Mouse (Mus musculus): ENCODE results near the gene Gm49425.
"Not testable (repeated sequence)": the region's sequence is repeated elsewhere in the genome, so short reads cannot be mapped to it uniquely, and the experiment has no call there.

Gm49425 gene

DNA sequence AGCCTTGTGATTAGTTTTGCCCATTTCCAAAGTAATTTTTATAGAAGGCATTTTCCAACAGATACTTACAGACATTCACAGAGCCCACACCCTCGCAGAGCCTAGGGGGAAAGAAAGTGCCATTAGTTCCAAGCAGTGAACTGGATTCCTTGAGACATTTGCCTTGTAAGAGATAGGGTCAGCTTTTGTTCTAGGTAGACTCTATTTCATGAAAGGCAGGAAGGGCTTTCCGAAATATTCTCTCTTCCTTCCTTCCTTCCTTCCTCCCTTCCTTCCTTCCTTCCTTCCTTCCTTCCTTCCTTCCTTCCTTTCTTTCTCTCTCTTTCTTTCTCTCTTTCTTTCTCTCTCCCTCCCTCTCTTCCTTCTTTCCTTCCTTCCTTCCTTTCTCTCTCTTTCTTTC lies at the start of gene Gm49425:
Gm49425 (minus strand) TSS at position 101 of the 400 bp plus-strand sequence.
- not testable (repeated sequence) for DNase-seq (ENCODE audit: low spot score in 2 of 2)

DNA sequence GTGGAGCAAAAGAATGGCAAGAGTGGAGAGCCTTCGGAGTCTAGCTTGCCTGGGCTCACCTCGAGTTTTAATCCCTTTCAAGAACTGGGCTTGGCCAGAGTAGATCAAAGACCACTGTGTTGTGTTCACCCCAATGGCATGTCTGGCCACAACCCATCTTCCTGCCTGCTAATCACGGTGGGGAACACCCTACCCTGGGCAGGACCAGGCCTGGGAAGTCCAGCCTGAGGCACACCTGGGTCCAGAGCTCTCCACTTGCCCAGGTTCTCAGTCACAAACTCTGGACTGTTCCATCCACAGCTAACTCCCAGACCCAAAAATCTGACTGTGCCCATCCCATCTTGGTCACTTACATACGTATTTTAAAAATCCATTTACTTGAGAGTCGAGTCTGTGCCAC lies 45.8 kb upstream of the Gm49425 start, which contains the start of gene Krt90:
Krt90 (minus strand) TSS at position 101 of the 400 bp plus-strand sequence.
- no peak for DNase-seq (ENCODE audit: low spot score in 2 of 2)

DNA sequence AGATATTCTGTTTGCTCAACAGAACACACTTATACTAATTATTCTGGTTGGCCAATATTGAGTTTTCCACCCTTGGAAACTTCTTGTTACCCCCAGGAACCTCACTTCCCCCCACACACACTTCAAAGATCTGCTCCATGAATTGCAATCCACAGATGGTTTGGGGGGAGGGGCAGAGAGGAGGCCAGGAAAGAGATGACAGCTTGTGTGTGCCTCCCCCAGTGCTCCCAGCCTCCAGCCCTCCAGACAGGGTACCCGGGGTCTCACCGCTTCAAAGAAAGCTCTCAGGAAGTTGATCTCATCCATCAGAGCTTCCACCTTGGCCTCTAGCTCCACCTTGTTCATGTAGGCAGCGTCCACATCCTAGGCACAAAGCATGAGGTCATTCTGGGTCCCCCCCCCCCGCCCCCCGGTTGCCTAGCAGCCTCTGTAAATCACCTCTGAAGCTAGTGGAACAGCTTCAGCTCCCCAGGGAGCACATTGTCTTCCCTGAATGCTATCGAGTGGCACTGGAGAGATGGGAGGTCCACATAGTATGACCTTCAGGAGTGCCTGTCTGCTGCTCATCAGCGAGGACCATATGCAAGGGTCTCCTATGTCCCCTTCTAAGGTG lies 41.1 kb upstream of the Gm49425 start:
- DNase-seq (ENCODE audit: low spot score in 2 of 2), result no peak

DNA sequence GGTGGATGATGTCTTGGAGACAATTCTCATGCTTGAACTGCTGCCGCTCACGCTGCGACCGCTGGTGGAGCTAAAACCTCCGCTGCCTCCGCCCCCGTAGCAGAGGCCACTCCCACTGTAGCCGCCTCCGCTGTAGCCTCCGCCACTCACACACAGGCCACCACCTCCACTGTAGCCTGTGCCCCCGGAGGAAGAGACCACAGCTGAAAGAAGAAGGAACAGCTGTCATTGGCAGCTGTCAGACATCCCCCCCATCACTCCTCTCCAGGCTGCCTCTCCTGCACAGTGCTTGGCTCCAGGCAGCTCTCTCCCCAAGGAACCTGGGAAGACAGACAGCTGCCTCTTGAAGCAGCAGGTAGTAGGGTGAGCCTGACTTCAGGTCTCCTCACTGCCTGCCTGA lies 36.1 kb upstream of the Gm49425 start:
- DNase-seq (ENCODE audit: low spot score in 2 of 2), result no peak

DNA sequence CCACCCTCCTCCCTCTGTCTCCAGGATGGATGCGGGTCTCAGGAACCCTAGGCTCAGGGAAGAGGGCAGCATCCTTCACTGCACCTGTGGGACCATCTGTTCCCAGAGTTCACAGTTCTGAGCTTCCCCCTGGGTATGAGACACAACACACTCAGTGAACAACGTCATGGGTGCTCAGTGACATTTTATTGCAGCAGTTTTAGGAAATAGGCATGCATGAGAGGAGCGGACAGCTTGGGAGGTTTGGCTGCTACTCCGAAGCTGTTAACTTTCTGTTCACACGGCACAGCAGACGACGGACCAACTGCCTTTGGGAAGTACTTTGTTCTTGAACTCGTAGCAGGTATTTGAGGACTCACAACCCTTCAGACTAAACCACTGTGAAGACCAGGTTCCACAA lies 35.1 kb upstream of the Gm49425 start:
- DNase-seq (ENCODE audit: low spot score in 2 of 2), result no peak

DNA sequence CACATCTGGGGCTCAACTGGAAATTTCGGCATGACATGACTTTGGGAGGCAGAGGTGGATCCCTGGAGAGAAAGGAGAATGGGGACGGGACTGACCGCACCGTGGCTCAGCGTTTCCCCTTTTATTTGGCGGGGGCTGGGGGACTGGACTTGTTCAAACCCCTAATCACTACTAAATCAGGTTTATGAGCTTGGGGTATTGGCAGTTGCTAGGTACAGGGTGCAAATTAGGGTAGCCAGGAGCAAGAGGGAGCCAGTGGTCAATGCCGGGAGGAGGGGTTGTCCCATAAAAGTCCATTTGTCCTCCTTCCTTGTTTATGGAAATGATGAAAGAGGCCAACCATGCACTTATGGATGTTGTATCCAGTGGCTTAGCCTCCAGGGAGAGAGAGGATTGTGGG lies 33.5 kb upstream of the Gm49425 start, which contains the start of gene Krt82:
Krt82 (minus strand) TSS at position 101 of the 400 bp plus-strand sequence.
- no peak for DNase-seq (ENCODE audit: low spot score in 2 of 2)

DNA sequence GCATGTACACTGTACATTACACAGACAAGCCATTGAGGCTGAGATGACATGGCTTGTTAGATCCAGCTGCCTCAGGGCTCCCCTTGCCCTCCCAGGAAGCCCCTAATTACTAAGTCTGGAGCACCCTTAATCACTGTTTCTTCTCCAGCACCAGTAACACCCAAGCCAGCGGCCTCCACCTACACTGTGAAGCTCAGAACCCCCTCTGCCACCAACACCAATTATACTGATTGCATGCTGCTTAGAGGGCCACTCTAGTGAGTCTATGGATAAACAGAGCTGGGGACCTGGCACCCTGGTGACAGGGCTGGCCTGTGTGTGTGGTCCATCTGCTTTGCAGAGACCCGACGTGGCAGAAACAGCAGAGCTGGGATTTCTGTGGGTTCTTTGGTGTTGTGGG lies 27.4 kb upstream of the Gm49425 start:
- no peak for DNase-seq (ENCODE audit: low spot score in 2 of 2)

DNA sequence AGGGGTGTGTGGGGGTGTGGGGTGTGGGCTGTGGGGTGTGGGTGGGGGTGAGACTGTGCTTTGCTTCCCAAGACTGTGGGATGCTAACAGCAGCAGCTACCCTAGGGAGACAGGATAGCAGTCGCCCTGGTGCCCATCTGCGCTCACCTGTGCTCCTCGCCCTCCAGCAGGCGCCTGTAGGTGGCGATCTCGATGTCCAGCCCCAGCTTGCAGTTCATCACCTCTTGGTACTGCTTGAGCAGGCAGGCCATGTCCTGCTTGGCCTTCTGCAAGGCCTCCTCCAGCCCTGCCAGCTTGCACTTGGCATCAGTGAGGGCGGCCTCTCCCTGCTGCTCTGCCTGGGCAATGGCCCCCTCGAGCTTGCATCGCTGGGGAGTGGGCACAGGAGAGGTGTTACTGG lies 25.5 kb upstream of the Gm49425 start:
- DNase-seq (ENCODE audit: low spot score in 2 of 2), result no peak

DNA sequence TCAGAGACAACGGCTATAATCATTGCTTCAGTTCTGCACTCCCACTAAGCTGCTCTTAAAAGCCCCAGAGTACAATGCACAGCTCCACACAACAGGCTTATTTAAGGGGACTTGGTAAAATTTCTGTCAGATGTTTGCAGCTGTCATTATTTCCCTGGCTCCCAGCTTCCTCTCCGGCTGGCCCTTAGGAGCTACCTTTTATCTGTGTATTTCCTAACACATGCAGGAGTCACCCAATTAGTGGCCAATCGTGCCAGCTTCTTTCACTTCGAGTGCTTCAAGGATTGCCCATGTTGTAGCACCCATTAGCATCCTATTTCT lies 21.5 kb upstream of the Gm49425 start:
- no peak for DNase-seq (ENCODE audit: low spot score in 2 of 2)

DNA sequence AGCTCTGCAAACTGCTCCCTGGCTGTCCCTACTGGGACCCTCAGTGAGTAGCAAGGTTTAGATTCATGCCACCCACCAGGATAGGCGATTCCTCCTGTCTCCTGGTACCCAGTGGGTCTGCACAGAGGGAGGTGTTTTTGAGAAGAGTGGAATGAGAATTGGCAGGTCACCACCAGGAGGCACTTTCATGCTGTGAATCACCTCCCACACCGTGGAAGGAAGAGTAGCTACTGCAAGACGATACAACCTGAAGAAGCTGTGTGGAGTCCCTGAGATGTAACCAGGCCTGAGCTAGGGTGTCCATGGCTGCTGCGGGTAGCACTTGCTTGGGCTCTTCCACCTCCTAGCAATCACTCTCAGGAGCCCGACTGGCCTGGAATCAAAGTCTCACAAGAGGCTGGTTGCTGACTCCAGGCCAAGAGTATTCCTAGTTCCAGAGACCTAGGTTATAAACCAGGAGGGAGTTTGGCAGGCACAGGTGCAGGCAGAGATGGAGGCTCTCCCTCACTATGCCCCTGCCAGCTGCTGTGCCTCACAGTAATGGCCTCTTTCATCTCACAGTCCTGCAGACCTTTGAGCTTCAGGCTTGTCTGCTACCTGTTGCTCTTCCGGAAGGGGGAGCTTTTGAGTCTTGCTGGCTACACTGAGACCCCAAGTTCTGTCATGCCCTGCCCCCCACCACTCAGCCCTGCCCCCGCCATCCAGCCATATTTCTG lies 21.0 kb upstream of the Gm49425 start:
- DNase-seq (ENCODE audit: low spot score in 2 of 2), result no peak

DNA sequence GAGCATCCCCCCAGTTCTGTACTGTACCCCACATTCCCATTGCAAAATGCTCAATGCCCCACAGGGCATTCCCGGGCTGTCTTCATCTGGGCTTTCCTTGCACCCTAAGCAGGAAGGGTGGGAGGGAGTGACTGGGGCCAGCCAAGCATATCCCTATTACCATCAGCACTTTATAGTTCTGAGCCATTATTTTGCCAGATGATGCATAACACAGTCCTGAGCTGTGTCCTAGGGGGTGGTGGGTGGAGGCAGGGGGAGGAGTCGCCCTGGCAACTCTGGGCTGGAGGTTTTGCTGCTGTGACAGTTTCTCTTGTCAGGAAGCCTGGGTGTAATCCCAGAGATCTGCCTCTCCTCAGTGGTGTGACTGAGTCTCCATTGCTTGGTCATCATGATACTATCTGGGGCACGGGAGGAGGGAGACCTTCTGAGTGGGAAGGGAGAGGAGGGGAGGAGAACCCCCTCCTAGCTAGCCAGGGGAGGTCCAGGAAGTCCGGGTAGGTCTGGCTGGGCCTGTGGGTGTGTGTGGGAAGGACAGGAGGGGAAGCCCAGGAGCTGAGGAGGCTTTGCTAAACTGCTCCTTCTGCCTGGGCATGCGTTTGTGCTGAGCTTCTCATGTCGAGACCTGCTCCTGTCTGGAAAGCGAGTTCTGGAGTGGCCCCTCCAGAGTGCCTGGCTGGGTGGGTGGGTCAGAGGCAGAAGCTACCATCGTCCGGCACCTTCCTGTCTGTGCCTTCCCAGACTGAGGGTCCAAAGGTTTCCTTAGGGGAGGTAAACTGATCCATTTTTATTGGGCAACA lies 19.2 kb upstream of the Gm49425 start:
- no peak for DNase-seq (ENCODE audit: low spot score in 2 of 2)

DNA sequence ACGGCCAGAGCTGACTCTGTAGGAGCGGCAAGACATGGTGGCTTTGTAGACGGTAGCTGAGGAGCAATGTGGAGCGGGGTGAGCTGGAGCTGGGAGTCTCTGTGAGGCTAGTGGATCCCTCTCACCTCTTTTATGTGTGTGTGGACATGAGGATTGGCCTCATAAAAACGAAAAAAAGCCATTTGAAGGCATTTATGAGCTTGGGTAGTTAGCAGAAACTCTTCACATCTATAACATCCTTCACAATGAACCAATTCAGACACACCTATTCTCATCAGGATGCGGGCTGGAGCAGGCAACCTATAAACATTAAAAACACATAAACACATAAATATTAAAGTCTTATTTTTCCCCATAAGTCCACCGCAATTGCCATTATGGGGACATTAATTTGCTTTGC lies 15.7 kb upstream of the Gm49425 start, which contains the start of gene Krt84:
Krt84 (minus strand) TSS at position 101 of the 400 bp plus-strand sequence.
- DNase-seq (ENCODE audit: low spot score in 2 of 2), result no peak

DNA sequence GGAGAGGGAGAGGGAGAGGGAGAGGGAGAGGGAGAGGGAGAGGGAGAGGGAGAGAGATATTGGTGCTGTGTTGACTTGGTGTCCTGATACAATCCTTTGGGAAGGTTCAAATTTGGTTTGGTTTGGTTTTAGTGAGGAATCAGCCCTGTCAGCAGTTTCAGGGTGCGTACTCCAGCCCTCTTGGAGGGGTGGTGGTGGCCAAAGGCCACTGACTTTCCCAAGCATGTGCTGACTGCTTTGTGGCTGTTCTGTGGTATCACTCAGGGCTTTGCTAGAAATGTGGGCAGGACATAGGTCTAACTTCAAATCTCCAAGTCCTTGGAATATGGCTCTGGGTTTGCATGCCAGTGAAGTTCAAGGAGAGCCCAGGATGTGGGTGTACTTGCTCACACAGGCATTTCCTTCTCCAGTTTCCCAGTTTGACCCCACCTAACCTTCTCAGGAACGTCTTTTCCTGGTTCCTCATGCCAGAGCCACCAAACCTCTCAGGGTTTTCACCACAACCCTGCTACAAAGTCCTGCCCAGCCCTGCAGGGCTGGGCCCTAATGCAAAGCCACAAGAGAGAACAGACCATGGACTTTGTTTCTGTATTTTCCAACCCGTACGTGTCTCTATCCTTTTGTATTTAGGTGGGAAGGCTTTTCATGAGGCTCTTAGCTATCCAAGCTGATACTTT lies 5.6 kb upstream of the Gm49425 start:
- no peak for DNase-seq (ENCODE audit: low spot score in 2 of 2)

DNA sequence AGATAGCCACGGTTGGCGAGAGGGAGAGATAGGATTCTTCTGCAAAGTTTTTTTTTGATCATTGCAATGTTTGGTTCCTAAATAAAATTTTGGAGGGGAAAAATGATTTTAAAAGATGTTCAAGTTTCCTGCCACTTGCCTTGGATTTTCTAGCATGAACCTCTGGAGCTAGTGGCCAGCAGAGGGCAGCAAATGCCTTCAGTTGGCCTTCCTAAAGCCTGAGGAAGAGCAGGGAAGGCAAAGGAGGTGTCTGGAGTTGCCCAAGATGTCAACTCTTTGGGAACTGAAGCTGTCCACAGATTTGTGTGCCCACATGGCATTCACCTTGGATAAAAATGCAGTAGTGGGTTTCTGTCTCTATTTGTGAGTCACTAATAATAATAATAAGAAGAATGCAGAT lies 2.7 kb upstream of the Gm49425 start:
- DNase-seq (ENCODE audit: low spot score in 2 of 2), result peak in 1 of 2 experiments; percentile 8

DNA sequence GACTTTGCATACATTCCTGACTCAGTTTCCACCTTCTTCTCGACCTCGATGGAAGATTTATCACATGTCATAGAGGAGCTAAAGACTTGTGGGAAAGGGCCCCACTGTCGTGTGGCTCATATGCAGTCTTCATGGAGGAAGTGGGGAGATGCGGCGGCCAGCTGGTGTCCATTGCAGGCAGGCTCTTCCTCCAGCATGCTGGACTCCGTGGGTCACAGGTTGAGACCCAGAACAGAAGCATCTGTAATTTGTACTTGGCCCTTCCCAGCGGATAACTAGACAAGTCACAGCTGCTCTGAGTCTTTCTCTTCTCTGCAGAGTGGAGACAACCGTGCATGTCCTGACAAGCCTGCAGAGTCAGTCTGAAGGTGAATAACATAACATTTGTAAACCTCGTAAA lies 8.8 kb downstream of the Gm49425 start:
- DNase-seq (ENCODE audit: low spot score in 2 of 2), result no peak

DNA sequence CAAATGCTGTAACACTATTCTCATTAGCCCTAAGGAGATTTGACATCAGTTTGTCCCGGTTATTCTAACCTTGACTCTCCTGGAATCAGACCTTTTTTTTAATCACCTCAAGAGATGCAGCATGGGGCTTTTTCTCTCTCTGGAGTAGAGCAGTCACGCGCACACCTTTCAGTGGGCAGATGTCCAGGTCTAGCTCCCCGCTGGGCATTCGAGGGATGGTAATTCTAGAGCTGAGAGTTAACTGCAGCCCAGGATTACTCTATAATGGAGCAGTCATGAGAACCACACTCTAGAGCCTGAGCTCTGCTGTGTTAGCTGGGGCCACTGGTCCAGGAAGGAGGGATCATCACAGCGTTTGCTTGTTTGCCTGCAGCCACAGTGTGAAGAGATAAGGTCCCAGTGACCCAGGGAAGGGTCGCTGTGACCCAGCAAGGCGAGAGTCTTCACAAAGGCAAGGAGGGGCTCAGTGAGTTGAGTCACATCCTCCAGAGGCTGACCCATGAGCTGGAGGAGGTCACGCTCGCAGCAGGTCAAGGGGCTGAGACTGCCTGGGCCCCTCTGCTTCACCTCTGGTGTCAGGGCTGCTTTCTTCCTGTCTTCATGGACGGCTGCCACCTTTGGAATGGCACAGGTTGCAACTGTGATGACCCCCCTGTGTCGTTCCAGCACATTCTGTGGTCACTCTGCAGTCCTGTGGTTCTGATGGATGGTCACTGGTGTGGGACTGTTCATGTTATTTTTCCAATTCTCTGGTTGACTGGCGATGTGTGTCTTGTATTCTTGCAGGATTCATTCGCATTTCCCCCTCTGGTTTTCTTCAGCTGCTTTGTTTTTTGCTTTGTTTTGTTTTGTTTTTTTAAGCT lies 9.9 kb downstream of the Gm49425 start:
- DNase-seq (ENCODE audit: low spot score in 2 of 2), result no peak

DNA sequence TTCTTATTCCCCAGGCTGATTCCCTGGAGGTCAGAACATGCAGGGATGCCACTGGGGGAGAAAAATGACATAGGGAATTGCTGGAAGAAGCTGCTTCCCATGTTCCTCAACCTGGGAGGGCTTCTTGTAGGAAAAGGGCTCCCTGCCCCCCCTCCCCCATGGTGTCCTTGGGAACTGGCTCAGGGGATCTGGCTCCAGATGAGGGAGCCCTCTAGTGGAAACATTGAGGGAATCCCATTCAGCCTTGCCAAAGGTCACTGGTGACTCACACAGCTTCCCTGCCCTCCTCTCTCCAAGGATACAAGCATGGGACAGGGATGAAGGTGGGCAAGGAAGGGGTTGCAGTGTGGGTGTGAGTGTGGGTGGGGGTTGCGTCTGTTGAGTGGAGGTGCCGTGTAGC lies 19.9 kb downstream of the Gm49425 start:
- DNase-seq (ENCODE audit: low spot score in 2 of 2), result no peak

DNA sequence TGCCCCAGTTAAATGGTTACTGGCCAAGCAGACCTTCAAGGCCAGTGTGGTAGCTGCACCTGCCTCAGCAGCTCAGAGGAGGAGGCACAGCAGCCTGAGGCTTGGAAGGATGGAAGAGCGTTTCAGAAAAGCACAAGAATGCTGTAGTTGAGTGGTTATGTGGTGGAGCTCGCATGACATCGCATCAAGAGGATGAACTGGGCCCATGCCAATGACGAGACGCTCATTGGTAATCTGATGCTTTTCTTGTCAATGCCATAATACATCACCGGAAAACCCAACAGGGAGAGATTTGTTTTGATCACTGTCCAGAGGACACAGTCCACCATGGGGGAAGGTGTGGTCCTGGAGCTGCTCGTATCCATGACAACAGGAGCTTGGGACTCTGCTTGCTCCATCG lies 21.8 kb downstream of the Gm49425 start:
- DNase-seq (ENCODE audit: low spot score in 2 of 2), result no peak

DNA sequence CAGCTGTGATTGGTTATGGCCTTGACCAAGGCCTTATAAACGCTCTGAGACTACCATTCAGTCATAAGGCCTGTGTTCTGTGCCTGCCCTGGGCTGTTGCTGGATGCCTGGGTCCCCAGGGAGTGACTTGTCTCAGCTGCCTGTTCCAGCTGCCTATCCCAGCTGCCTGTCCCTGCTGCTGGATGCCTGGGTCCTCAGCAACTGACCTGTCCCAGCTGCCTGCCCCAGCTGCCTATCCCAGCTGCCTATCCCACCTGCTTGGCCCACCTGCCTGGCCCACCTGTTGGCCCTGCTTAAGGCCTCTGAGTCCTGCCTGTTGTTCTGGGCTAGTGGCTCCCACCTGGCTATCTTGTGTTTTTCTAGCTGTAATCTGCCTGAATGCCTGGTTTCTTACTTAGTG lies 22.9 kb downstream of the Gm49425 start:
- no peak for DNase-seq (ENCODE audit: low spot score in 2 of 2)

DNA sequence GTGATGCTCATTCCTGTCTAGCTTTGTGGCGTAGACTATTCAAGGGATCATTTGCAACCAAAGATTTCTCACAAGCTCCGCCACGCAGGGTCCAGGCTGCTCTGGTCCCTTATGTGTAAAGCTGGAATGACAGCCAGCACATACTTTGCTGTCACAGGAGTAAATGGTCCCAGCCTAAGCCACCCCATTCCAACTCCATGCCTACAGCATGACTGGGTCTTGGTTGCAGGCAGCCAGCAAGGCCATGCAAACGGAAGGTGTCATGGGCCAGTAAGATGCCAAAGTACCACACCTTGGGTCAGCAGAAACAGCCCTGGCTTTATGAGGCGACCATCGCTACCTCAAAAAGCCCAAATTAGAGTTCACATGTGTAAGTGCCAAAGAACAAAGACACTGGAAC lies 23.3 kb downstream of the Gm49425 start:
- DNase-seq (ENCODE audit: low spot score in 2 of 2), result no peak

DNA sequence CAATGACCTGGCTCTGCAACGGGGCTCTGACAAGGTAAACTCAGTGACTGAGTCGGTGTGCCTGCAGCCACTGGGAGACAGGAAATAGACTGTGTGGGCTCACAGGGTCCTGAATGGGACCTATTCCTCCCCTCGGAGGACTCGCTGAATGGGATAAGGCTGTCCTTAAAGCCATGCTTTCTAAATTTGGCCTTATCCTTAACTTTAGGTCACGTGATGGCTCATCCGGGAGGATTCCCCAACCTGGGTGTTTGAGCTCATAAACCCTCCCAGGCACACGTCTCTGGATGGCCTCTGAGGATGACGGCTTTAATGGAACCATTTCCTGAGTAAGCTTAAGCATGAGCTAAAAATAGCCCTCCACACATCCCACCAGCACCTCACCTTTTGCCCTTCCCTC lies 24.3 kb downstream of the Gm49425 start:
- no peak for DNase-seq (ENCODE audit: low spot score in 2 of 2)
